In genomic region chr1:21103784-21104183, GRCm38 (mm10) we compare ENCODE assay signal across 18 mouse cellular contexts.
"Had no signal": no experiment of that assay in that cellular context is flagged by ENCODE, and none has a peak within 500 bp of the region (broad histone marks: within the 10 kb centered on the region; RNA-seq: fewer than 3 reads in every experiment).

No protein-coding gene starts in this region.

- H3K9ac ChIP-seq: liver, postnatal 0 days; lung, embryonic 15.5 days; midbrain, embryonic 13.5 days; midbrain, embryonic 15.5 days; neural tube, embryonic 12.5 days; stomach, embryonic 15.5 days had no signal

- H3K36me3 ChIP-seq: lung, embryonic 15.5 days; midbrain, embryonic 13.5 days; midbrain, embryonic 15.5 days; neural tube, embryonic 12.5 days; stomach, embryonic 15.5 days had no signal

- H3K4me3 ChIP-seq: lung, embryonic 15.5 days; megakaryocyte, embryonic 14.5 days; midbrain, embryonic 13.5 days; midbrain, embryonic 15.5 days; neural tube, embryonic 12.5 days; stomach, embryonic 15.5 days had no signal

- H3K9me3 ChIP-seq: lung, embryonic 15.5 days; megakaryocyte, embryonic 14.5 days; midbrain, embryonic 13.5 days; midbrain, embryonic 15.5 days; neural tube, embryonic 12.5 days; stomach, embryonic 15.5 days had no signal

- DNase-seq: liver, postnatal 0 days; lung, adult 2 months; lung, postnatal 14 days; lung, postnatal 36 days; right cerebral cortex, postnatal 14 days; thymus, adult 2 months; thymus, postnatal 25 days; thymus, postnatal 4 days had no signal

- ATAC-seq: liver, postnatal 0 days; lung, postnatal 0 days; midbrain, embryonic 13.5 days; midbrain, embryonic 15.5 days had no signal

- H3K27me3 ChIP-seq: lung, embryonic 15.5 days; megakaryocyte, embryonic 14.5 days; midbrain, embryonic 13.5 days; midbrain, embryonic 15.5 days; neural tube, embryonic 12.5 days; stomach, embryonic 15.5 days had no signal

- H3K27ac ChIP-seq: lung, embryonic 15.5 days; macrophage; midbrain, embryonic 13.5 days; midbrain, embryonic 15.5 days; neural tube, embryonic 12.5 days; stomach, embryonic 15.5 days; stomach, postnatal 0 days had no signal

- H3K4me1 ChIP-seq: lung, embryonic 15.5 days; midbrain, embryonic 13.5 days; midbrain, embryonic 15.5 days; neural tube, embryonic 12.5 days; stomach, embryonic 15.5 days had no signal

- H3K4me2 ChIP-seq: lung, embryonic 15.5 days; midbrain, embryonic 11.5 days; midbrain, embryonic 13.5 days; midbrain, embryonic 15.5 days; neural tube, embryonic 12.5 days; stomach, embryonic 15.5 days had no signal
